Mouse (Mus musculus): Measurements from ENCODE around the gene Anxa5. TPM values are rescaled to one million over a fixed set of nuclear protein-coding genes. Genes with fewer than 3 reads are reported as not detected.

Anxa5 gene
- total RNA-seq, 2 experiments from 2014 or later = 35.1 to 55.7 TPM

- Histone ChIP-seq H3K27ac (no peak overlapping the region), H3K4me3 (no peak overlapping the region)
- TF ChIP-seq CTCF (IDR thresholded peaks at IDR 0.05) = no peak
- no peak for DNase-seq
- intact Hi-C loops (cut with DNase I) = loop anchor here (5.0 kb wide), 1 partner anchor 56 kb away; no protein-coding TSS in a partner anchor
These were observed 22.5 kb upstream of the Anxa5 start for GRCm38 (mm10) chr3:36498224-36498623.

GRCm38 (mm10) chr3:36496746-36497145, 21.1 kb upstream of the Anxa5 start:
- DNase-seq = peak; percentile 76
- intact Hi-C loops (cut with DNase I) = loop anchor here (1.0 to 5.0 kb wide), 3 partner anchors 54 to 316 kb away; no protein-coding TSS in a partner anchor
- peak; percentile 74 for TF ChIP-seq CTCF (IDR thresholded peaks at IDR 0.05)
- no peak overlapping the region for H3K4me3 ChIP-seq
- H3K27ac ChIP-seq = peak overlapping the region; percentile 38; the same call in 1 of the 2 replicates

DNA sequence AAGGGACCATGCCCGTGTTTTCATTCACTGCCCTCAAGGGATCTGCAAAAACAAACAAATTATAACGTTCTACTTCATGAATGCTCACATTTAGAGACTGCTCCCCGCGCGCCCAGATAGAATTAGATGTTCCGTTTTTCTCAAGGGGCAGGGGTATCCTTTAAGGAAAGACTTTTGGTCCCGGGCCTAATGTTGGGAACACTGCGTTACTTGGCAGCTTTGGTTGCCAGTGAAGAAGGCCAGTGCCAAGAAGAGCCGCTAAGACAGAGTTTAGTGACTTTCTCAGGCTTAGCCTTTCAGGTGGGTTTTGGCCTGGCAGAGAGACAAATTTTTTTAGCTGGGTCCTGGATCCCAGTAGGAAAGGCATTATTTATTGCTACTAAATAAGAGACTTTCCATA, 20.6 kb upstream of the Anxa5 start:
- intact Hi-C loops (cut with DNase I) = loop anchor here (1.0 to 5.0 kb wide), 3 partner anchors 54 to 315 kb away; no protein-coding TSS in a partner anchor
- H3K4me3 ChIP-seq = no peak overlapping the region
- TF ChIP-seq CTCF (IDR thresholded peaks at IDR 0.05) = no peak
- H3K27ac ChIP-seq = no peak overlapping the region; the same call in 1 of the 2 replicates
- no peak for DNase-seq

DNA sequence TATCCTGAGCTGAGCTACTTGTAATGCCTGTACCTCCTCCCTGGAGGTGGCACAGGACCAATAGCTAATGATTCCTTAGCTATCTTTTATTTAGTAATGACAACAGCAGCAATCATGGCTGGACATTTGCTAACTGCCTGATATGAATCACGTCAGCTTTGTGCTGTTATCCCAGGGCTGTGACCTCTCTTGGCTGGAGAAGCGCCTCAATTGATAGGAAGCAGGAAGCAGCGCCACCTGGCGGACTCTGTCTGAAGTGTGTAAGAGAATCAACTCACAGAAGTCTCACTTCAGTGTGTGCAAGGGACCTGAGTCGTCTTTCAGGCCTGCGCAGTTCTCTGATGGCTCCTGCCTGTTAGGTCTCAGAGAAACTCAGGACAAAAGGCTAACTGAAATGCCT, 19.7 kb upstream of the Anxa5 start:
- Histone ChIP-seq H3K4me3 (peak overlapping the region; percentile 70), H3K27ac (peak overlapping the region; percentile 70)
- DNase-seq = peak; percentile 93
- intact Hi-C loops (cut with DNase I) = loop anchor here (1.0 to 5.0 kb wide), 2 partner anchors 19 to 53 kb away; no protein-coding TSS in a partner anchor
- TF ChIP-seq CTCF (IDR thresholded peaks at IDR 0.05) = peak; percentile 97

GRCm38 (mm10) chr3:36494613-36495012, 18.9 kb upstream of the Anxa5 start:
- intact Hi-C loops (cut with DNase I) = loop anchor here (1.0 to 5.0 kb wide), 2 partner anchors 18 to 52 kb away; no protein-coding TSS in a partner anchor
- DNase-seq = no peak
- TF ChIP-seq CTCF (IDR thresholded peaks at IDR 0.05) = no peak
- Histone ChIP-seq H3K27ac (peak overlapping the region; percentile 70; the same call in 1 of the 2 replicates), H3K4me3 (no peak overlapping the region; the same call in 1 of the 2 replicates)

DNA sequence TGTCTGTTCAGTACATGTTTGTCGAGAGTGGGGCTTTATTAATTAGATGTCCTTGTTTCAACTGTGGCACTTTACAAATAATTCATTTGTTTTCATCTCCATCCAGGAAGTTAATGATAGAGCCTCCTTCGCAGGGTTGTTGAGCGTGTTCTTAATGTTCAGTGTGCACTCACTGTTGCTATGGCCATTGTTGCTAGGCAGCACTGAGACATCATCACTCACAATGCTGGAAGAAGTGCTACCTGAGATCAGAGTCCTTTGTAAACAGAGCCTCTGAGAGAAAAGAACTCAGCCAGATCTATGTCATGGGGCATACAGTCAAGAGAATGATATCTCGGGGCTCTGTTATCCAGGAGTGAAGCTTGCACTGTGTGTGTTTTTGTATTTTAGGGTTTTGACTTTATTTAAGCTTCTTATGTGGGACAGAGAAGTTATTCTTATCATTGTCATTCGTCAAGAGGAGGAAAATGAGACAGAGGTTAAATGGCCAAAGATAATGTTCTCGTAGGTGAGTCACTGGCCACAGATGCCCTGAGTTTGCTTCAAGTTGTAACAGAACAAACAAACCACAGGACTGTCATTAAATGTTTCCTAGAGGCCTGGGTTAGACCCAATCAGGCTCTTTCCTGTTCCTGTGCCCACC, 18.1 kb upstream of the Anxa5 start:
- TF ChIP-seq CTCF (IDR thresholded peaks at IDR 0.05) = no peak
- no peak overlapping the region for H3K27ac ChIP-seq
- H3K4me3 ChIP-seq = no peak overlapping the region
- intact Hi-C loops (cut with DNase I) = no loop called here
- DNase-seq = no peak

DNA sequence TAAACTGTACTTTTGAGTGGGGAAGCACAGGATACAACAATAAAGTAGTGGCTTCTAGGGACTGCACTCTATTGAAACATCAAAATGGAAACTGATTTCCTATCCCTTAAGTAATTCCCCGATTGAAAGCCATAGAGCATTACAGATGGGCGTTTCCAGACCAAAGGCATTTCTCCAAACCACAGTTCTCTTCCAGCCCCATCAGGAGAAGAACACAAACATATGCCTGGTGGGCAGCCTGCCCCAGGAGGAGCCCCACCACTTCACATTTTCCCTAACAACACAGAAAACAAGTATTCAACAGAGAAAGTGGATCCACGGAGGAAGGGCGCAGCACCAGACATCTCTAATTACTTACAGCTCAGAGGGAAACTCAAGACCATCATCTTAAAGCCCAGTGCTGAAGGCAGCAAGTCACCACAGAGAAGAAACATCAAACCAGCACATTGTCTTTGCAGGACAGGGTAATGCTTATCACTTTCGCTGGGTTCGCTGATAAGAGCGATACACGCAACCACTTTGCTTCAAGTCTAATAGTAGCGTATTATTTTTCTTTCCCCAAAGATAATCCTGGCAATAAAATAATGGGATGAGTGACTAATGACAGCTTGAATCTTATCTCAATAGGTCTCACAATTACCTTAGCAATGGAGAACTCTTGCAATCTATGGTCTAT, 17.2 kb upstream of the Anxa5 start:
- TF ChIP-seq CTCF (IDR thresholded peaks at IDR 0.05) = no peak
- Histone ChIP-seq H3K27ac (no peak overlapping the region), H3K4me3 (no peak overlapping the region)
- DNase-seq = peak; percentile 26
- intact Hi-C loops (cut with DNase I) = no loop called here

GRCm38 (mm10) chr3:36491535-36491934, 15.8 kb upstream of the Anxa5 start:
- H3K4me3 ChIP-seq = no peak overlapping the region
- H3K27ac ChIP-seq = no peak overlapping the region
- intact Hi-C loops (cut with DNase I) = no loop called here
- DNase-seq = no peak
- no peak for TF ChIP-seq CTCF (IDR thresholded peaks at IDR 0.05)

DNA sequence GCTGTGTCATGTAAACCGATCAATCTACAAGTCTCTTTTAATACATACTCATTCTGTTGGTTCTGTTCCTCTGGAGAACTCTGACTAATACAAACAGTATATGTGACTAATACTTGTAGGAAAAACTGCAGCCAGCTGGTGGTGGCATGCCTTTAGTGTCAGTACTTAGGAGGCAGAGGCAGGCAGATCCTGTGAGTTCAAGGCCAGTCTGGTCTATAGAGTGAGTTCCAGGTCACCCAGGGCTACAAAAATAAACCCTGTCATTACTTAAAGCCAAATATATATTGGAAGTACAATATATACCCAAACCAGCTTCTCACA, 13.9 kb upstream of the Anxa5 start:
- no peak for DNase-seq
- Histone ChIP-seq H3K27ac (no peak overlapping the region), H3K4me3 (no peak overlapping the region)
- TF ChIP-seq CTCF (IDR thresholded peaks at IDR 0.05) = no peak
- intact Hi-C loops (cut with DNase I) = no loop called here

- no peak for DNase-seq
- H3K4me3 ChIP-seq = no peak overlapping the region
- H3K27ac ChIP-seq = no peak overlapping the region
- TF ChIP-seq CTCF (IDR thresholded peaks at IDR 0.05) = no peak
- intact Hi-C loops (cut with DNase I) = no loop called here
These were observed 13.3 kb upstream of the Anxa5 start for GRCm38 (mm10) chr3:36488899-36489589.

DNA sequence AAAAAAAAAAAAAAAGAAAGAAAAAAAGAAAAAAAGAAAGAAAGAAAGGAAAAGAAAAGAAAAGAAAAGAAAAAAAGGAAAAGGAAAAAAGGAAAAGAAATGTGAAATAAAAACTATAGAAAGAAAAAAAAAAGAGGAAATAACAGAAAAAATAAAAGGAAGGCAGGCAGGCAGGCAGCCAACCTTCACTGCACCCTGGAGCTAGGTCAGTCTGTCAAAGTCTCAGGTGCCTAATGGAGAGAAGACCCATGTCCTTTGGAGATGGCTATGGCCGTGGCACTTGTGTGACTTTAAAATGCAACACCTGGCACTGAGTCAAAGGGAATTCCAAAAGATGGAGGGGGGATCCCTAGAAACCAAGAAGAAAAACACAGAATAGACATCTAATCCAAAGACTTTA, 12.7 kb upstream of the Anxa5 start:
- H3K27ac ChIP-seq = no peak overlapping the region
- TF ChIP-seq CTCF (IDR thresholded peaks at IDR 0.05) = no peak
- H3K4me3 ChIP-seq = no peak overlapping the region
- no peak for DNase-seq
- intact Hi-C loops (cut with DNase I) = no loop called here

GRCm38 (mm10) chr3:36486881-36487280, 11.2 kb upstream of the Anxa5 start:
- no peak for DNase-seq
- Histone ChIP-seq H3K4me3 (no peak overlapping the region), H3K27ac (no peak overlapping the region)
- TF ChIP-seq CTCF (IDR thresholded peaks at IDR 0.05) = no peak
- intact Hi-C loops (cut with DNase I) = no loop called here

GRCm38 (mm10) chr3:36486176-36486575, 10.5 kb upstream of the Anxa5 start:
- DNase-seq = no peak
- intact Hi-C loops (cut with DNase I) = no loop called here
- TF ChIP-seq CTCF (IDR thresholded peaks at IDR 0.05) = no peak
- Histone ChIP-seq H3K27ac (no peak overlapping the region), H3K4me3 (no peak overlapping the region)
